Mouse (Mus musculus): ENCODE data around the gene Tulp1. TPM values are rescaled to one million over a fixed set of nuclear protein-coding genes. Genes with fewer than 3 reads are reported as not detected.
A peak's percentile ranks its signal among the peaks of the same experiment; 100 is the strongest.

Tulp1 gene
- polyA plus RNA-seq, 1 experiment from 2014 or later: 3.3 TPM

DNA sequence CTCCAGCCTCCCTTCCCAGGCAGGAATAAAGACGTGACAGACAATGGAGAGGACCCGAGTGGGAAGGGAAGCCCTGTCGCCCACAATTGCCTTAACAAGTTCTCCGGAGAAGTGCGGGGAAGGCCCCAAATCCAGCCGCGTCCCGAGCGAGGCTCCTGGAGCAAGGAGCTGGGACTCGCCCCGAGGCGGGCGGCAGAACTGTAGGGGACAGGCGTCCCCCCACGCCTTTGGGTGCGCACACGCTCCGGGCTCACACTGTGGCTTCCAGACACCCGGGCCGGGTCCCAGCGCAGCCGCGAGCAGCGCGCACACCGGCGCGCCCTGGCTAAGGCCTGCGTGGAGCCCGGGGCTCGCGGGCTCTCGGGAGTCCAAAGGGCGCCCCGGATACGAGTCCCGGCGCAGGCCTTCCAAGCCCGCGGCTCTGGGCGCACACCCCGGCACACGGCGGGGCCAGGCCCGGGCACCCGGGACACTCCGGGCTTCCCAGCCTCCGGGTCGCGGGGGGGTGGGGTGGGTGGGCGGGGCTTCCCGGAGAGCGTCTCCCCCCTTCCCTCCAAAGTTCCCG lies 15.0 kb downstream of the Tulp1 start:
- Histone ChIP-seq H3K27ac (ENCODE audit: low read depth, low read length) (peak overlapping the region; percentile 53; the same call in 1 of the 2 replicates), H3K4me2 (ENCODE audit: low read depth) (peak overlapping the region; percentile 90), H3K9me3 (ENCODE audit: control insufficient read depth, low read length) (no peaks in the 10 kb centered on the region), H3K4me1 (ENCODE audit: control insufficient read depth, insufficient read depth, low read length) (peaks cover 20% of the 10 kb centered on the region), H3K9ac (ENCODE audit: low read length) (peak overlapping the region; percentile 74), H3K4me3 (ENCODE audit: low read depth, low read length) (peak overlapping the region; percentile 79), H3K36me3 (ENCODE audit: control insufficient read depth, insufficient read depth, low read length) (no peaks in the 10 kb centered on the region), H3K27me3 (ENCODE audit: control insufficient read depth, insufficient read depth, low read length) (peaks cover 12% of the 10 kb centered on the region)
- DNase-seq (ENCODE audit: low spot score): peak; percentile 53
- under 1% methylated on average over 45 of the region's 54 CpGs for WGBS
- peak; percentile 54 for ATAC-seq (ENCODE audit: insufficient read depth, low FRiP score, low TSS enrichment)

DNA sequence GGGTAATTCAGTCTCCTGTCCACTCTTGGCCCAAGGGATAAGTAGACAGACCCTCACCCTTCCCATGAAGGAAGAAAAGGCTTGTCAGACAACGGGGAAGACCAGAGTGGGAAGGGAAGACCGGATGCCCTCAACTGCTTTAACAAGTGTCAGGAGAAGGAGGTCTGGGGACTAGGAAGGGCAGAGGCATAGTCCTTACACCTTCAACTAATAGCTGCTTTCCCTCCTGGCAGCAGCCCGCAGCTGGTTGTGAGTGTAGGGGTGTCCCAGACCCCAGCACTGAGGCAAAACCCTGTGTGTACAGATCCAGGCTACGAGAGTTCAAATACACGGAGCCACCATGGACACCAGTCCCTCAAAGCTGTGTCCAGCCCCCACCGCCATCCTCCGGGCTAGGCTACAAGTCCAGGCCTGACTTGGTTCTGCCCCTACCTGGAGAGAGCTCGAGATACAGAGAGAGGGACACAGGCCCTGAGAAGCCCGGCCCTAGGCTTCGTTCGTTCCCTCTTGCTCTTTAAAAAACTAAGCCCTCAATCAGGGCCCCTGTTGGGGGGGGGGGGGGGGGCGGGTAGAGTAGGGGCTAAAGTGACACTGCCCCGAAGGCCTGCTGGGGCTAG lies 15.7 kb downstream of the Tulp1 start:
- no peak for ATAC-seq (ENCODE audit: insufficient read depth, low FRiP score, low TSS enrichment)
- peaks cover 22% of the 10 kb centered on the region for H3K4me1 ChIP-seq (ENCODE audit: control insufficient read depth, insufficient read depth, low read length)
- DNase-seq (ENCODE audit: low spot score): no peak
- 9% methylated on average over 13 of the region's 13 CpGs for WGBS
- H3K27ac ChIP-seq (ENCODE audit: low read depth, low read length): no peak overlapping the region
- H3K9ac ChIP-seq (ENCODE audit: low read length): peak overlapping the region; percentile 74
- H3K27me3 ChIP-seq (ENCODE audit: control insufficient read depth, insufficient read depth, low read length): peaks cover 12% of the 10 kb centered on the region
- peak overlapping the region; percentile 79 for H3K4me3 ChIP-seq (ENCODE audit: low read depth, low read length)
- no peaks in the 10 kb centered on the region for H3K36me3 ChIP-seq (ENCODE audit: control insufficient read depth, insufficient read depth, low read length)
- no peaks in the 10 kb centered on the region for H3K9me3 ChIP-seq (ENCODE audit: control insufficient read depth, low read length)
- H3K4me2 ChIP-seq (ENCODE audit: low read depth): peak overlapping the region; percentile 90

DNA sequence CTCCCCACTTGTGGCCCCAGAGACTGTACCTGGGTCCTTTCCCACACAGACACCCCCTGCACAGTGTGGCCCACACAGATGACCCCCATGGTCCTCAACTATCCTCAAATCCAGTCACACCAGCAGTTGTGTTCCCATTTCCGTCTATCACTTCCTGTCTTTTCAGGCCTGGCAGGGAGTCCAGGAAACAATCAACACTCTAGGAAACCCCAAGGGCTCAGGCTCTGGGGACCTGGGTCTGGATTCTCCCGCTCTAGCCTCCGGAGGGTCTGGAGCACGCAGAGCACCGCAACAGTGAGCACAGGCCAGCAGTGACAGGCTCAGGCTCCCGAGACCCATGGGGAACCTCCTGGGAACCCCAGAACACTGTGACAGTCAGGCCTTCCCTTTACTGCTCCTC lies 16.8 kb downstream of the Tulp1 start:
- Histone ChIP-seq H3K4me1 (ENCODE audit: control insufficient read depth, insufficient read depth, low read length) (peaks cover 27% of the 10 kb centered on the region), H3K27ac (ENCODE audit: low read depth, low read length) (no peak overlapping the region), H3K36me3 (ENCODE audit: control insufficient read depth, insufficient read depth, low read length) (no peaks in the 10 kb centered on the region), H3K4me2 (ENCODE audit: low read depth) (no peak overlapping the region; the same call in 1 of the 2 replicates), H3K9ac (ENCODE audit: low read length) (peak overlapping the region; percentile 31; the same call in 1 of the 2 replicates), H3K27me3 (ENCODE audit: control insufficient read depth, insufficient read depth, low read length) (peaks cover 12% of the 10 kb centered on the region), H3K4me3 (ENCODE audit: low read depth, low read length) (no peak overlapping the region), H3K9me3 (ENCODE audit: control insufficient read depth, low read length) (no peaks in the 10 kb centered on the region)
- ATAC-seq (ENCODE audit: insufficient read depth, low FRiP score, low TSS enrichment) (no peak), DNase-seq (ENCODE audit: low spot score) (no peak)
- 64% methylated on average over 6 of the region's 6 CpGs for WGBS

DNA sequence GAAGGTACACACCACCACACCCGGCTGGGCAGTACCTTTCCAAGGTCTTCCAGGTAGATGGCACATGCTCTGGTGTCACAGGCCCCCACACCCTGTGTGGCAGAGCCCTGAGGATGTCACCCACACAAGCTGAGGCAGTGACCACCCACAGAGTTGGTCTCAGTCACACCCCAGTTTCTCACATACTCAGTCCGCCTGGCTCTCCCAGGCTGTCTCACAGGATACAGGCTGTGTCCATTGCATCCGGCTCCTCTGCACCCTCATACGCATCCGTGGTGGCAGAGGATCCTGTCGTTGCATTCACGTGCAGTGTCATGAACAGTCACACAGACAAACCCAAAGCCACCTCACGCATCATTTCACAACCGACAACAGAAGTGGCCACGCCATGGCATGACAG lies 17.7 kb downstream of the Tulp1 start:
- WGBS: 77% methylated on average over 10 of the region's 10 CpGs
- H3K27me3 ChIP-seq (ENCODE audit: control insufficient read depth, insufficient read depth, low read length): peaks cover 12% of the 10 kb centered on the region
- DNase-seq (ENCODE audit: low spot score): no peak
- H3K9ac ChIP-seq (ENCODE audit: low read length): no peak overlapping the region
- H3K4me2 ChIP-seq (ENCODE audit: low read depth): no peak overlapping the region
- H3K9me3 ChIP-seq (ENCODE audit: control insufficient read depth, low read length): no peaks in the 10 kb centered on the region
- H3K4me3 ChIP-seq (ENCODE audit: low read depth, low read length): no peak overlapping the region
- peaks cover 27% of the 10 kb centered on the region for H3K4me1 ChIP-seq (ENCODE audit: control insufficient read depth, insufficient read depth, low read length)
- H3K36me3 ChIP-seq (ENCODE audit: control insufficient read depth, insufficient read depth, low read length): no peaks in the 10 kb centered on the region
- H3K27ac ChIP-seq (ENCODE audit: low read depth, low read length): no peak overlapping the region
- ATAC-seq (ENCODE audit: insufficient read depth, low FRiP score, low TSS enrichment): no peak

DNA sequence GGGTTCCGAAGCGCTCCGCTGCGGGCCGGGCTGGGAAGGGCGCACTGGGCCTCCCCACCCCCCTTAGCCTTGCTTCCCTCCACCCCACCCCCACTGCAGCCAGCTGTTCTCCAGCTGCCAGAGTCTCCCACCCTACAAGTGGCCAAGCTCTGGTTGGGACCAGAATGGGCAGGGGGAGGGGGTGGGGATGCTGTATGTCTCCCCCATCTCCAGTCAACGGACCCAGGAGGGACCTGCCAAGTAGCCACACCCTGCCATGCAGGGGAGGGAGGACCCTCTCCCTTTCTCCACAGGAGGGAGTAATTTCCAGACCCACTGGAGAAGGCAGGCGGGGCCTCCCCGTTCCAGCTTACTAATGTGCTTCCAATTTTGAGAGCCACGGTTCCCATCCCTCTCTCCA lies 19.1 kb downstream of the Tulp1 start:
- peaks cover 4% of the 10 kb centered on the region; the same call in 1 of the 2 replicates for H3K27me3 ChIP-seq (ENCODE audit: control insufficient read depth, insufficient read depth, low read length)
- H3K4me2 ChIP-seq (ENCODE audit: low read depth): peak overlapping the region; percentile 12; the same call in 1 of the 2 replicates
- H3K9ac ChIP-seq (ENCODE audit: low read length): peak overlapping the region; percentile 10; the same call in 1 of the 2 replicates
- H3K36me3 ChIP-seq (ENCODE audit: control insufficient read depth, insufficient read depth, low read length): 0 out of 2 replicates have a peak, but pooled peaks cover under 1% of the 10 kb centered on the region
- no peak for ATAC-seq (ENCODE audit: insufficient read depth, low FRiP score, low TSS enrichment)
- H3K4me1 ChIP-seq (ENCODE audit: control insufficient read depth, insufficient read depth, low read length): peaks cover 34% of the 10 kb centered on the region
- no peaks in the 10 kb centered on the region for H3K9me3 ChIP-seq (ENCODE audit: control insufficient read depth, low read length)
- H3K4me3 ChIP-seq (ENCODE audit: low read depth, low read length): no peak overlapping the region
- H3K27ac ChIP-seq (ENCODE audit: low read depth, low read length): no peak overlapping the region
- no peak for DNase-seq (ENCODE audit: low spot score)
- 8% methylated on average over 8 of the region's 10 CpGs for WGBS

- Histone ChIP-seq H3K4me3 (ENCODE audit: low read depth, low read length) (no peak overlapping the region), H3K4me2 (ENCODE audit: low read depth) (peak overlapping the region; percentile 12; the same call in 1 of the 2 replicates), H3K9me3 (ENCODE audit: control insufficient read depth, low read length) (no peaks in the 10 kb centered on the region), H3K36me3 (ENCODE audit: control insufficient read depth, insufficient read depth, low read length) (0 out of 2 replicates have a peak, but pooled peaks cover 2% of the 10 kb centered on the region), H3K27me3 (ENCODE audit: control insufficient read depth, insufficient read depth, low read length) (peaks cover 4% of the 10 kb centered on the region; the same call in 1 of the 2 replicates), H3K4me1 (ENCODE audit: control insufficient read depth, insufficient read depth, low read length) (peaks cover 35% of the 10 kb centered on the region), H3K27ac (ENCODE audit: low read depth, low read length) (no peak overlapping the region), H3K9ac (ENCODE audit: low read length) (peak overlapping the region; percentile 32; the same call in 1 of the 2 replicates)
- DNase-seq (ENCODE audit: low spot score) (no peak), ATAC-seq (ENCODE audit: insufficient read depth, low FRiP score, low TSS enrichment) (no peak)
- 13% methylated on average over 8 of the region's 8 CpGs for WGBS
Measured at GRCm38 (mm10) chr17:28345271-28345721, 19.7 kb downstream of the Tulp1 start.

DNA sequence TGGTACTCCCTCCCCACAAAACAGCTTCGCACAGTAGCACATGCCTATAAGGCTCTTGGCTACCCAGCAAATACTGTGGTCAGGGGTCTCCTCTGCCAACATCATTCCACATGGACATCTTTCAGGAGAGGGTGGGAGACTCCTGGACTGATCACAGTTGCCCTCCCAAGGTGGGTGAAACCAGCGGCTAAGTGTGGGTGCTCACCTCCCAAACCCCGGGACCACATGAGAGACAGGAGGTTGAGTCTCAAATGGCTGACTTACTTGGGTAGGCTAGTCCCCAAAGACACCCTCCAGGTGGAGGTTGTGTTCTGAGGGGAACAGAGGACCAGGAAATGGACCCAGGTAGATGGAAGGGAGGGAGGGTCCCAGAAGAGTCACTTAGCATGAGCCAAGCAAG lies 20.4 kb downstream of the Tulp1 start:
- WGBS: 66% methylated on average over 3 of the region's 3 CpGs

GRCm38 (mm10) chr17:28344050-28344607 lies 20.9 kb downstream of the Tulp1 start:
- peaks cover 28% of the 10 kb centered on the region for H3K4me1 ChIP-seq (ENCODE audit: control insufficient read depth, insufficient read depth, low read length)
- 26% methylated on average over 4 of the region's 4 CpGs for WGBS
- H3K36me3 ChIP-seq (ENCODE audit: control insufficient read depth, insufficient read depth, low read length): peaks cover 2% of the 10 kb centered on the region; the same call in 1 of the 2 replicates
- H3K9ac ChIP-seq (ENCODE audit: low read length): no peak overlapping the region
- ATAC-seq (ENCODE audit: insufficient read depth, low FRiP score, low TSS enrichment): no peak
- H3K4me3 ChIP-seq (ENCODE audit: low read depth, low read length): no peak overlapping the region
- DNase-seq (ENCODE audit: low spot score): no peak
- H3K4me2 ChIP-seq (ENCODE audit: low read depth): no peak overlapping the region
- no peak overlapping the region for H3K27ac ChIP-seq (ENCODE audit: low read depth, low read length)
- no peaks in the 10 kb centered on the region for H3K9me3 ChIP-seq (ENCODE audit: control insufficient read depth, low read length)
- H3K27me3 ChIP-seq (ENCODE audit: control insufficient read depth, insufficient read depth, low read length): peaks cover 4% of the 10 kb centered on the region; the same call in 1 of the 2 replicates

More for the DNA sequence above, 20.4 kb downstream of the Tulp1 start:
- DNase-seq (ENCODE audit: low spot score): no peak
- peaks cover 4% of the 10 kb centered on the region; the same call in 1 of the 2 replicates for H3K27me3 ChIP-seq (ENCODE audit: control insufficient read depth, insufficient read depth, low read length)
- H3K36me3 ChIP-seq (ENCODE audit: control insufficient read depth, insufficient read depth, low read length): peaks cover 2% of the 10 kb centered on the region; the same call in 1 of the 2 replicates
- H3K4me2 ChIP-seq (ENCODE audit: low read depth): no peak overlapping the region
- H3K9me3 ChIP-seq (ENCODE audit: control insufficient read depth, low read length): no peaks in the 10 kb centered on the region
- H3K4me3 ChIP-seq (ENCODE audit: low read depth, low read length): no peak overlapping the region
- H3K9ac ChIP-seq (ENCODE audit: low read length): no peak overlapping the region
- H3K4me1 ChIP-seq (ENCODE audit: control insufficient read depth, insufficient read depth, low read length): peaks cover 33% of the 10 kb centered on the region
- ATAC-seq (ENCODE audit: insufficient read depth, low FRiP score, low TSS enrichment): no peak
- no peak overlapping the region for H3K27ac ChIP-seq (ENCODE audit: low read depth, low read length)

Data from neural tube, embryonic 11.5 days (tissue).